Mouse (Mus musculus): ENCODE results near the gene Tnfsf10.

GRCm38 (mm10) chr3:27284227-27284626 is 32.6 kb upstream of the Tnfsf10 start:
- TF ChIP-seq POLR2A (IDR thresholded peaks at IDR 0.05; ENCODE audit: extremely low read depth, insufficient read depth, low read length), result no peak
- peak; percentile 40; the same call in 1 of the 2 replicates for TF ChIP-seq CTCF (IDR thresholded peaks at IDR 0.05; ENCODE audit: low read depth, low read length)

All from liver, adult 2 months (tissue).